Mouse (Mus musculus) heart, adult 8-10 months (tissue): ENCODE measurements around the gene E330009J07Rik. TPM values are rescaled to one million over a fixed set of nuclear protein-coding genes. Genes with fewer than 3 reads are reported as not detected.
A peak's percentile ranks its signal among the peaks of the same experiment; 100 is the strongest.

Source experiments
- DNase-seq: peaks from one replicate; pipeline ENCODE4 v3.0.0; 2022; ENCODE audit warnings: low spot score
- total RNA-seq, 4 experiments: library from RNA; stranded (reverse); gene quantifications; 2 replicates each; pipeline ENCODE4 v1.2.4; 2022

E330009J07Rik gene
- 1 to 10 TPM; 3.7 to 6.1 (median 5.0) TPM for total RNA-seq

- peak; percentile 73 for DNase-seq
Observed at GRCm38 (mm10) chr6:40436047-40436483, at the start of gene E330009J07Rik. Gene E330009J07Rik, minus strand, starts transcription at chr6:40436135.

- no peak for DNase-seq
Observed at GRCm38 (mm10) chr6:40482318-40482717, 46.4 kb upstream of the E330009J07Rik start.

GRCm38 (mm10) chr6:40479705-40480104 is 43.8 kb upstream of the E330009J07Rik start:
- no peak for DNase-seq

GRCm38 (mm10) chr6:40476132-40476531 is 40.2 kb upstream of the E330009J07Rik start:
- no peak for DNase-seq

GRCm38 (mm10) chr6:40471720-40472010 is 35.7 kb upstream of the E330009J07Rik start:
- DNase-seq, result no peak

- peak; percentile 91 for DNase-seq
Observed at GRCm38 (mm10) chr6:40470916-40471719, 35.2 kb upstream of the E330009J07Rik start, which contains the start of gene Ssbp1. Gene Ssbp1, plus strand, starts transcription at chr6:40471352.

GRCm38 (mm10) chr6:40465710-40466109 is 29.8 kb upstream of the E330009J07Rik start:
- DNase-seq, result no peak

GRCm38 (mm10) chr6:40454436-40455041 is 18.6 kb upstream of the E330009J07Rik start:
- no peak for DNase-seq

- DNase-seq, result no peak
Observed at GRCm38 (mm10) chr6:40448626-40449025, 12.7 kb upstream of the E330009J07Rik start.

GRCm38 (mm10) chr6:40443281-40443928 is 7.5 kb upstream of the E330009J07Rik start:
- no peak for DNase-seq

GRCm38 (mm10) chr6:40441755-40442154 is 5.8 kb upstream of the E330009J07Rik start:
- DNase-seq, result no peak

GRCm38 (mm10) chr6:40441276-40441675 is 5.3 kb upstream of the E330009J07Rik start:
- no peak for DNase-seq

GRCm38 (mm10) chr6:40439731-40440130 is 3.8 kb upstream of the E330009J07Rik start:
- no peak for DNase-seq

- DNase-seq, result no peak
Observed at GRCm38 (mm10) chr6:40438936-40439335, 3.0 kb upstream of the E330009J07Rik start, which contains the start of gene Wee2. Gene Wee2, plus strand, starts transcription at chr6:40439088.

- no peak for DNase-seq
Observed at GRCm38 (mm10) chr6:40435151-40436046, 536 bp downstream of the E330009J07Rik start.

- no peak for DNase-seq
Observed at GRCm38 (mm10) chr6:40434697-40435096, 1.2 kb downstream of the E330009J07Rik start.

GRCm38 (mm10) chr6:40432346-40433275 is 3.3 kb downstream of the E330009J07Rik start:
- DNase-seq, result no peak

- no peak for DNase-seq
Observed at GRCm38 (mm10) chr6:40431812-40432211, 4.1 kb downstream of the E330009J07Rik start.

- no peak for DNase-seq
Observed at GRCm38 (mm10) chr6:40431356-40431755, 4.6 kb downstream of the E330009J07Rik start.

- DNase-seq, result no peak
Observed at GRCm38 (mm10) chr6:40430878-40431277, 5.1 kb downstream of the E330009J07Rik start.
